Mouse (Mus musculus) stomach, adult 2 months (tissue): ENCODE measurements around the gene Fam25c. TPM values are rescaled to one million over a fixed set of nuclear protein-coding genes. Genes with fewer than 3 reads are reported as not detected.

ENCODE experiments used
- polyA plus RNA-seq: library from polyadenylated mRNA; depleted of rRNA; stranded (reverse); fragments of >200 nt; gene quantifications from 2 replicates; pipeline ENCODE4 v1.2.3, GENCODE M21; 2012; rRNA removed

The Fam25c gene
- 27.7 and 29.1 TPM in 2 replicates for polyA plus RNA-seq

DNA sequence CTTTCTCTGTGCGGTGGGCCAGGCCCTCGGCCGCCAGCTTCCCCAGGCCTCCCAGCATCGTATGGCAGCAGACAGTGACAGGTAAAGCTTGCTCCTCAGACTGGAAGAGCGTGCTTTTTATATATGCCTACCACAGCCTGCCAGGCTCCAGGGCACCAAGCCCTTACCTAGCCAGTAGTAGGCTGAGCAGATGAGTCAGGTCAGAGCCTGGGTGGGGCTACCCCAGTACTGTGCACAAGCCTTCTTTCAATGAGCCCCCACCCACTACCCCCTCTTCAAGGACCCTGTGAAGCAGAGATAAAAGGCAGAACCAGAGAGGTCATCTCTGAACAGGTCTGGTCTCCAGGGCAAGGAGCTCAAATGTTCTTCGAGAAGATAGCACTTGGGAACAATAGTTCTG is at the start of gene Fam25c:
Gene Fam25c, minus strand, starts transcription at position 133 of the 400 bp plus-strand sequence.

GRCm38 (mm10) chr14:34375415-34375904 is 20.2 kb upstream of the Fam25c start, which contains the start of gene Mmrn2:
Mmrn2 (plus strand) TSS chr14:34375465.

GRCm38 (mm10) chr14:34374577-34374976 is 19.3 kb upstream of the Fam25c start, which contains the start of gene Sncg:
Sncg (minus strand) TSS chr14:34374789.

GRCm38 (mm10) chr14:34310234-34310965 is 44.8 kb downstream of the Fam25c start, which contains the start of the genes Shld2 and Glud1:
Shld2 (minus strand) TSS chr14:34310493.
Glud1 (plus strand) TSS chr14:34310727.

Other genes starting within 250 kb of the Fam25c start
- 1.1 and 1.4 TPM in 2 replicates for gene Npy4r, start 202.9 kb downstream of the Fam25c start, polyA plus RNA-seq
- 0.19 and 0.29 TPM in 2 replicates for gene Gprin2, start 153.8 kb downstream of the Fam25c start, polyA plus RNA-seq
- 1.8 and 2.5 TPM in 2 replicates for gene Syt15, start 135.8 kb downstream of the Fam25c start, polyA plus RNA-seq
- gene Shld2, start 44.9 kb downstream of the Fam25c start, polyA plus RNA-seq, result 0.45 and 0.47 TPM in 2 replicates
- gene Glud1, start 44.7 kb downstream of the Fam25c start, polyA plus RNA-seq, result 30.1 and 41.1 TPM in 2 replicates
- 9.6 and 11.7 TPM in 2 replicates for gene Sncg, start 19.4 kb upstream of the Fam25c start, polyA plus RNA-seq
- gene Mmrn2, start 20.0 kb upstream of the Fam25c start, polyA plus RNA-seq, result 2.7 and 4.7 TPM in 2 replicates
- 1.2 and 2.7 TPM in 2 replicates for gene Bmpr1a, start 147.9 kb upstream of the Fam25c start, polyA plus RNA-seq
- gene 9230112D13Rik, start 167.4 kb upstream of the Fam25c start, polyA plus RNA-seq, result not detected in 2 replicates
- gene Ldb3, start 233.2 kb upstream of the Fam25c start, polyA plus RNA-seq, result 24.1 and 41.3 TPM in 2 replicates
- not detected in 2 replicates for gene Opn4, start 244.7 kb upstream of the Fam25c start, polyA plus RNA-seq